Mouse (Mus musculus) left cerebral cortex, adult 2 months (tissue): Measurements from ENCODE around the gene Aff3. TPM values are rescaled to one million over a fixed set of nuclear protein-coding genes. Genes with fewer than 3 reads are reported as not detected.
"Not testable (repeated sequence)": the region's sequence is repeated elsewhere in the genome, so short reads cannot be mapped to it uniquely, and the experiment has no call there.

Source experiments
- DNase-seq, 2 experiments: peaks; one replicate each; pipeline ENCODE4 v3.0.0; 2021 to 2022; ENCODE audit warnings: low spot score in 2 of 2, mixed read lengths in 1 of 2; ENCODE audit errors: extremely low spot score in 1 of 2
- H3K27ac ChIP-seq: fragments of 200-600 bp; 2 replicates; pipeline ENCODE4 v1.8.1; 2022
- H3K4me3 ChIP-seq: fragments of 200-600 bp; 2 replicates; pipeline ENCODE4 v1.8.1; 2022
- CTCF ChIP-seq: fragments of 200-600 bp; IDR thresholded peaks from 2 replicates; pipeline ENCODE4 v1.8.1; 2022; ENCODE audit warnings: antibody characterized with exemption, mild to moderate bottlenecking, moderate library complexity
- intact Hi-C: fragments of 180-260 bp; cut with DNase I; formaldehyde crosslinking; loops from one replicate; pipeline ENCODE4 v1.15.1; 2025
- total RNA-seq, 2 experiments: library from RNA; stranded (reverse); gene quantifications; 2 replicates each; pipeline ENCODE4 v1.2.3; 2021

Aff3 gene
- total RNA-seq, 2 experiments from 2014 or later, result 98.8 to 108 TPM

- TF ChIP-seq CTCF, result no peak
- DNase-seq, result peak in 1 of 2 experiments; percentile 21
- H3K27ac ChIP-seq, result peak overlapping the region; percentile 25; the same call in 1 of the 2 replicates
- intact Hi-C loops, result loop anchor here (1.0 to 5.0 kb wide), 6 partner anchors 8 to 290 kb away; no protein-coding TSS in a partner anchor
- H3K4me3 ChIP-seq, result no peak overlapping the region
These were observed 227.1 kb downstream of the Aff3 start for GRCm38 (mm10) chr1:38437671-38438070.

DNA sequence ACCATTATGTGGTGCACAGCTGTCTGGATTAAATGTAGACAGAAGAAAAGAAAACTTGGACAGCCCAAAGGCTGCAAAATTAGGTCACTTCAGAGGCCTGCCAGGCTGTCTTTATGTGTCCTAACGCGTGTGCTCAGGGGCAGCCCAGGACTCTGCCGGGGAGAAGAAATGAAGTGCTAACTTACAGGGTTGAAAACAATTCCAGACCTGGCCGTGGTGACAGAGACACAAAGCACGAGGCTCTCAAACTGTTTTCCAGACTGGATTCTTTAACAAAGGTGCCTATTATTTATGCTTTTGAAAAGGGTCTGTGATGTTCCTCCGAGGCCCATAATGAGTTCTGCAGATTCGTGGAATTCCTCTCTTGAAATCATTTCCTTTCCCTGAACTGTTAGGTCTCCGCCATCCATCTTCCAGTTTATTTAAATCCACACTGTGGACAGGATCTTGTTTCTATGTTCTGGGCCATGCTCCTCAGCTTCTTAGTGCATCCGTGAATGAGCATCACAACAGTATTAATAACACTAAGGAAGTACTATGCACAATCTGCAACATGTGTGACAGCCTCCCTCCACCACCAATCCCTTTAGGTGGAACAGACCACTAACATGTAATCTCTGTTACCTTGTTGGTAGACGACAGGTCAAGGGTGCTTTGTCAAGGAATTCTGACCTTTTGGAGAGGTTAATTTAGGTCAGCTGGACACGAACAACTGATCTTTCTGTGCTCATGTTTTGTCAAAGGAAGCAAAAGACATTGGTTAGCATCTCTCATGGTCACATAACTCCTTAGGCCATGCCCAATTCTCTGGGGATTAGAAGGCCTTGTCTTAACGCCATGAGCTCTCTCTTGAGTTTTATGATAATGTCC lies 228.0 kb downstream of the Aff3 start:
- no peak for DNase-seq
- Histone ChIP-seq H3K27ac (no peak overlapping the region), H3K4me3 (no peak overlapping the region)
- no peak for TF ChIP-seq CTCF
- intact Hi-C loops, result loop anchor here (5.0 kb wide), 2 partner anchors 79 to 291 kb away; no protein-coding TSS in a partner anchor

DNA sequence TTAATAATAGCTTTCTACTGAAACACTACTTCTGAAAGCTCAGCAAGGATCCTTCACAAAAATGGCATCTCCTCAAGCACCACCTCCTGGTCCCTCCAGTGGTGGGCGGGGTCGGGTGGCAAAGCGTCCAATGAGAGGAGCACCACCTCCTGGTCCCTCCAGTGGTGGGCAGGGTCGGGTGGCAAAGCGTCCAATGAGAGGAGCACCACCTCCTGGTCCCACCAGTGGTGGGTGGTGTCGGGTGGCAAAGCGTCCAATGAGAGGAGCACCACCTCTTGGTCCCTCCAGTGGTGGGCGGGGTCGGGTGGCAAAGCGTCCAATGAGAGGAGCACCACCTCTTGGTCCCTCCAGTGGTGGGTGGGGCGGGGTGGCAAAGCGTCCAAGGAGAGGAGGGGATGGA lies 234.4 kb downstream of the Aff3 start:
- H3K27ac ChIP-seq, H3K4me3 ChIP-seq, intact Hi-C loops, DNase-seq: not testable (repeated sequence)

DNA sequence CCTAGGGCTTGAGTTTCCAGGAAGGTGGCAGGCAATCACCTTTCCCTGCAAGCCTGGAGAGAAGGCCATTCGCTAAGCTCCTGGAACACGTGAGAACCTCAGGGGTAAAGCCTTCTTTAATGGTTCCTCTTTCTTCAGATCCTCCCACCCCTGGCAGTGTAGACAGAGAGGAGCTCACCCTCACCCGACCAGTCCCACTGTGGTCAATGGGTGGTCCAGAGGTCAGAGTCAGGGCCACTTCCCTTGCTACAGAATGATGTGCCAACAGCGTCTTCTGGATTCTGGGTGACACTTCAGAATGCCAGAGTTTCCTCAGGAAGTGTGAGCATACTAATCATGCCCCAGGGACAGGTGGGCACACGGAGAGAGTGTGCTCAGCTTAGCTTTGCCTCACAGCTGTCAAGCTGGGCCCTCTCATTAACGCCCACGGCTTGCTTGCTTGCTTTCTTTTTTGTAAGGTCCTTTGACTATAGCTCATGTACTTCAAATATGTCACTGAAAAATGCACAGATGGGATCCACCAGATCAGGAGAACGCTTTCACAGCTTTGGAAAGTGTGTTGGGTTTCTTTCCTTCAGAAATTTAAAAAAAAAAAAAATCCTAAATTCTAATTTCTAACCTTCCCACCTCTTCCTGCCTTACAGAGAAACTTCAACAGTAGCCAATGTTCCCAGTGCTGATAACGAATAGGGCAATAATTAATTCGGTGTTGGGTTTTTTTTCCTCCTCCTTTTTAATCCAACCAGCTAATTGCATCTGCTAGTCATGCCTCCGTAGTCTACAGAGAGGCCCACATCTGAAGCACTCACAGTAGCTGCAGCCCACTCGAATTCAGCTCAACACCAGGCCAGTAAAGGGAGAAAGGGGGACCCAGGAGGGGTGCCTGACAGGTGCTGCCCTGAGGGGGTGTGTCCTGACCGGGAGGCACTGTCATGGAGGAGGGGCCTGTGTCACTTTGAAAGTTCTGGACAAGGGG lies 235.8 kb downstream of the Aff3 start:
- intact Hi-C loops, result loop anchor here (1.0 kb wide), 3 partner anchors 9 to 141 kb away; no protein-coding TSS in a partner anchor
- Histone ChIP-seq H3K4me3 (no peak overlapping the region), H3K27ac (no peak overlapping the region; the same call in 1 of the 2 replicates)
- no peak for TF ChIP-seq CTCF
- peak; percentile 53 to 55 for DNase-seq

DNA sequence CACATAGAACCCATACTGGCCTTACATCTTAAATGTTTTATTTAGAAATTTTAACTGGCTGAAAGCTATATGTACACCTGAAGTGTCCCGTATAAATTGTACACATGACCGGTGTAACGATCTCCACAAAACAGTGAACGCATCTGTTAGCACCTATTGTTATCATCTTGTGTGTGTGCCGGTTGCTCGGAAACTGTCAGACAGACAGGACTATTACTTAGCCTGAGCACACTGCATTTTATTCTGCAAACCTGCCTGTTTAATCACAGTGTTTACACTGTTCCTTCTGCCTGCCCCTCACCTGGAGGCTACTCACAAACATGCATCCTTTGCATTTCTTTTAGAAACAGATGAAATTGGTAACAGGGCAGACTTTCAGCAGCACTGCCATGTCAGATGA lies 241.8 kb downstream of the Aff3 start:
- no peak for TF ChIP-seq CTCF
- intact Hi-C loops, result no loop called here
- no peak overlapping the region for H3K27ac ChIP-seq
- DNase-seq, result no peak
- H3K4me3 ChIP-seq, result no peak overlapping the region

DNA sequence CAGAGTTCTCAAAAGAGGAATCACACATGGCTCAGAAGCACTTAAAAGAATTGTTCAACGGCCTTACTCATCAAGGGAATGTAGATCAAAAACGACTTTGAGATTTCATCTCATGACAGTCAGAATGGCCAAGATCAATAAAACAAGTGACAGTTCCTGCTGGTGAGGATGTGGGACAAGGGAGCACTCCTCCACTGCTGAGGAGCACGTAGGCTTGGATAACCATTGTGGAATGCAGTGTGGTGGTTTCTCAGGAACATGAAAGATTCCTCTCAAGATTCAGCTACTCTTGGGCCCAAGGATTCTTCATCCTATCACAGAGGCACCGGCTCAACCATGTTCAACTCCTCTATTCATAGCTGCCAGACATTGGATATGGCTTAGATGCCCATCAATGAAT lies 245.4 kb downstream of the Aff3 start:
- intact Hi-C loops, result no loop called here
- TF ChIP-seq CTCF, result no peak
- DNase-seq, result no peak
- no peak overlapping the region for H3K4me3 ChIP-seq
- no peak overlapping the region for H3K27ac ChIP-seq

- no peak overlapping the region for H3K4me3 ChIP-seq
- peak; percentile 13; the same call in 1 of the 2 replicates for TF ChIP-seq CTCF
- no peak for DNase-seq
- intact Hi-C loops, result no loop called here
- H3K27ac ChIP-seq, result peak overlapping the region; percentile 32; the same call in 1 of the 2 replicates
These were observed 246.3 kb downstream of the Aff3 start for GRCm38 (mm10) chr1:38418181-38419032.

- Histone ChIP-seq H3K27ac (no peak overlapping the region), H3K4me3 (no peak overlapping the region)
- intact Hi-C loops, result no loop called here
- no peak for TF ChIP-seq CTCF
- no peak for DNase-seq
These were observed 247.6 kb downstream of the Aff3 start for GRCm38 (mm10) chr1:38417196-38417595.

GRCm38 (mm10) chr1:38415511-38415910 lies 249.2 kb downstream of the Aff3 start:
- no peak for TF ChIP-seq CTCF
- Histone ChIP-seq H3K27ac (no peak overlapping the region), H3K4me3 (no peak overlapping the region)
- intact Hi-C loops, result no loop called here
- no peak for DNase-seq

DNA sequence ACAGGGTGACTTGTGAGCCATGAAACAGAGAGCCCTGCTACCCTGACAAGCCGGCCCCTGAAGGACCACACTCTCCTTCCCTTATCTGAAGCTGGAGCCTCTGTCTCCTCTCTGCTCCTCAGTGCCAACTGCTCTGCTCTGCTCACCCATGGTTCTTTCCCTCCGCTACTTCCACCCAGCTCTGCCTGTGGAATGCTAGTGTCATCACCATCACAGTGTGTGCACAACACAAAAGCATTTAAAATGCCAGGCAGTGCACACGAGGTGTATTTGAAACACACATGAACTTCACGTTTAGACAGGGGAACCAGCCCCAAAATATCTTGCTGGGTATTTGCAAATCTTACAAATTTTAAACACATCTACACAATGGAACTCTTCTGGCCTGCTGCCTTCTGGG lies 253.6 kb downstream of the Aff3 start:
- H3K27ac ChIP-seq, result no peak overlapping the region
- intact Hi-C loops, result no loop called here
- no peak for TF ChIP-seq CTCF
- no peak overlapping the region for H3K4me3 ChIP-seq
- no peak for DNase-seq

- no peak for TF ChIP-seq CTCF
- no peak for DNase-seq
- H3K27ac ChIP-seq, result no peak overlapping the region
- H3K4me3 ChIP-seq, result no peak overlapping the region
- intact Hi-C loops, result no loop called here
These were observed 254.3 kb downstream of the Aff3 start for GRCm38 (mm10) chr1:38410457-38410856.
